Mouse (Mus musculus): ENCODE measurements at regions not wholly inside any gene's neighbourhood (a gene's known extent, or its start where the extent isn't known, plus 50 kb on each side); places are given as distances from the start of the nearest gene placed in this dataset.

GRCm38 (mm10) chr11:84760622-84761196, 58.6 kb downstream of the Mrm1 start:
- DNase-seq (ENCODE audit: low spot score), result no peak

- DNase-seq (ENCODE audit: low spot score), result no peak
These were observed 59.8 kb downstream of the Mrm1 start for GRCm38 (mm10) chr11:84759478-84759986.

- DNase-seq (ENCODE audit: low spot score), result no peak
These were observed 67.3 kb downstream of the Mrm1 start for GRCm38 (mm10) chr11:84752007-84752406.

GRCm38 (mm10) chr11:84749490-84750349, 69.6 kb downstream of the Mrm1 start:
- no peak for DNase-seq (ENCODE audit: low spot score)

- no peak for DNase-seq (ENCODE audit: low spot score)
These were observed 80.3 kb downstream of the Mrm1 start for GRCm38 (mm10) chr11:84738769-84739589.

GRCm38 (mm10) chr11:84738128-84738527, 81.2 kb downstream of the Mrm1 start:
- DNase-seq (ENCODE audit: low spot score), result no peak

- no peak for DNase-seq (ENCODE audit: low spot score)
These were observed 87.4 kb downstream of the Mrm1 start for GRCm38 (mm10) chr11:84731890-84732289.

- DNase-seq (ENCODE audit: low spot score), result no peak
These were observed 89.1 kb downstream of the Mrm1 start for GRCm38 (mm10) chr11:84730218-84730617.

GRCm38 (mm10) chr11:84729189-84729588, 90.1 kb downstream of the Mrm1 start:
- peak; percentile 9 for DNase-seq (ENCODE audit: low spot score)

- DNase-seq (ENCODE audit: low spot score), result no peak
These were observed 93.2 kb downstream of the Mrm1 start for GRCm38 (mm10) chr11:84725936-84726613.

GRCm38 (mm10) chr11:84725177-84725792, 94.0 kb downstream of the Mrm1 start:
- DNase-seq (ENCODE audit: low spot score), result no peak

GRCm38 (mm10) chr11:84724080-84724479, 95.2 kb downstream of the Mrm1 start:
- DNase-seq (ENCODE audit: low spot score), result peak; percentile 2

- no peak for DNase-seq (ENCODE audit: low spot score)
These were observed 96.6 kb downstream of the Mrm1 start for GRCm38 (mm10) chr11:84722658-84723201.

- no peak for DNase-seq (ENCODE audit: low spot score)
These were observed 97.3 kb downstream of the Mrm1 start for GRCm38 (mm10) chr11:84721979-84722378.

GRCm38 (mm10) chr11:84721150-84721549, 98.2 kb downstream of the Mrm1 start:
- no peak for DNase-seq (ENCODE audit: low spot score)

GRCm38 (mm10) chr11:84719781-84720180, 99.5 kb downstream of the Mrm1 start:
- DNase-seq (ENCODE audit: low spot score), result no peak

- no peak for DNase-seq (ENCODE audit: low spot score)
These were observed 106.6 kb downstream of the Mrm1 start for GRCm38 (mm10) chr11:84712731-84713130.

GRCm38 (mm10) chr11:84711886-84712285, 107.4 kb downstream of the Mrm1 start:
- no peak for DNase-seq (ENCODE audit: low spot score)

- no peak for DNase-seq (ENCODE audit: low spot score)
These were observed 111.0 kb downstream of the Mrm1 start for GRCm38 (mm10) chr11:84708222-84708730.

GRCm38 (mm10) chr11:84707772-84708171, 111.5 kb downstream of the Mrm1 start:
- no peak for DNase-seq (ENCODE audit: low spot score)

- DNase-seq (ENCODE audit: low spot score), result no peak
These were observed 112.6 kb downstream of the Mrm1 start for GRCm38 (mm10) chr11:84706692-84707091.

Data from ovary, adult 18-20 months (tissue).